Mouse (Mus musculus) hematopoietic stem cell, adult 5-6 weeks (primary cell): ENCODE measurements around the gene Mrpl33. TPM values are rescaled to one million over a fixed set of nuclear protein-coding genes. Genes with fewer than 3 reads are reported as not detected.
"Not testable (repeated sequence)": the region's sequence is repeated elsewhere in the genome, so short reads cannot be mapped to it uniquely, and the experiment has no call there.

ENCODE experiments used
- ATAC-seq, 2 experiments: fragments of 125-278 bp in 1 of 2; replicated peaks in 1 of 2; 2 replicates each; pipeline ENCODE4 v1.8.0; 2016 to 2017; ENCODE audit warnings: inconsistent platforms in 2 of 2, mild to moderate bottlenecking in 2 of 2, moderate number of reproducible peaks in 2 of 2, low read depth in 1 of 2, moderate TSS enrichment in 1 of 2; ENCODE audit not compliant: low FRiP score in 2 of 2, poor library complexity in 2 of 2, severe bottlenecking in 2 of 2, insufficient read depth in 1 of 2, low TSS enrichment in 1 of 2
- total RNA-seq: library from RNA; stranded (forward); fragments of 172-1452, 232-1000 nt; gene quantifications from 2 replicates; pipeline ENCODE4 v1.2.3, GENCODE M21; 2017

Gene Mrpl33
- total RNA-seq, 1 experiment from 2014 or later = 92.9 TPM

DNA sequence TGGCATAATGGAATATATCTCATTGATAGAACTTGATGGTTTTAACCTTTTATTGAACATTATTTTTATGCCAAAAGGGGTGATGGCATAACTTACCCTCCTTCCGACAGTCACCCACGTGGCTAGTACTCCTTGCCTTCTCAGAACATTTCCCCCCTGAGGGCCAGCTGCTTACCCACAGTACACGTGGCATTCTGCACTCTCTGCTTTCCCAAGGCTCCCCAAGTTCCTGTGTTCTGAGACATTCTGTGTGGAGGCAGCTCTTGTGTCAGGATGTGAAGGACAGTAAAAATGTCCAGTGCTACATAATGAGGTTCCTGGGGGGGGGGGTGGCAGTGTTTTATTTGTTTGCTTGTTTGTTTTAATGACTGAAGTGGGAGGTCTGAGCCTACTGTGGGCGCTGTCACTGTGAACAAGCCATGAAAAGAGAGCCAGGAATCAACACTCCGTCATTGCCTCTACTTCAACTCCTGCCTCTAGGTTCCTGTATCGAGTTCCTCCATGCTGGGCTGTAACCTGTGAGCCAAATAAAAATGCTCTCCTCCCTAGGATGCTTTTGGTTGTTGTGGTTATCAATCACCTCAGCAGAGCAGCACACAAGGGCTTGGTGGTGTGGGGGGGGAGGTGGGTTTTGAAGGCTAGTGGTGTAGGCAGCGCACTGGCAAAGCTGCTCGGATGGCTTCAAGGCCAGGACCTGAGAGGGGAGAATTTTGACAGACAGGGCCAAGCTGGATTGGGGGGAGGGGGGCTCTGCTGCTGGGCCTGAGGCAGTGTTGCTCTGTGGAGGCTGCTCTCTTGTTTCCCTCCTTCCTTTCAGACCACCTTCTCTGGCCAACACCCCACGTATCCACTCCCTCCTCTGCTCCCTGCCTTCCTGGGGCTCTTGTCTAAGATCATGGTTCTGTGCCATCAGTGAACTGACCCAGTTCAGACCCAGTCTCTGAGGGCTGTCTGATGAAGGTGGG is 31.1 kb downstream of the Mrpl33 start:
- ATAC-seq = no peak

DNA sequence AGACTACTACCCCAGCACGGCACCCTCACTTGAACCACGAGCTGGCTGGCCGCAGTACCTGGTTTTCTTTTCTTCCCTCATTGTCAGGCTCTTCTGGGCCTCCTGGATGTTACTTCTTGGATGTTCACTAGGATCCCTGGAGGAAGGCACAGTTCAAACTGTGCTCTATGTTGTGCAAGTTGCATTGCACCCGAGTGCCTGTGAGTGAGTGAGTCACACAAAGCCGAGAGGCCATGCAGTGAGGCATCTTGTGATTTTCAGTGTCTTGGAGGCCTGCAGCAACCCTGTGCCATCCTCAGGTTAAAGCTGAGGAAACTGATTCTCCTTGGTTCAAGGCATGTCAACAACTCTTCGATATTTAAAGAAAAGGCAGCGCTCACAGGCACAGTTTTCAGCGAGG is 31.8 kb downstream of the Mrpl33 start:
- ATAC-seq = no peak

GRCm38 (mm10) chr5:31630064-31630463 is 33.3 kb downstream of the Mrpl33 start:
- no peak for ATAC-seq

- ATAC-seq = not testable (repeated sequence)
Measured at GRCm38 (mm10) chr5:31631169-31631568, 34.4 kb downstream of the Mrpl33 start.

- no peak for ATAC-seq
Measured at GRCm38 (mm10) chr5:31634161-31634560, 37.4 kb downstream of the Mrpl33 start.

DNA sequence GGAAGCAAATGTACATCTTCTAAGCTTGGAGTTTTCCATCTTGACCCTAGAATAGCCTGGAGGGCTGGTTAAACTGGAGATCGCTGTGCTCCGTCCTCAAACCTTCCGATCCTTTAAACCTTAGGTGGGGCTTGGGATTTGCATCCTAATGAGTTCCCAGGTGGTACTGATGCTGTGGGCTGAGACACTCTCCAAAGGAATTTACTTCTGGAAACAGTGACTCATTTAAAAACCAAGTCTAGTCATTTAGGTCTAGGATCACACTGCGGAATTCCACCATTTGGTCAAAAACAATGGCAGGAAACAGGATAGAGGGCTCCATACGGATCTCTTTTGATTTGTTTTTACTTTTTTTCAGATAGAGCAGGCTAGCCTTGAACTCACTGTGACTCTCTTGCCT is 37.9 kb downstream of the Mrpl33 start:
- ATAC-seq = no peak

DNA sequence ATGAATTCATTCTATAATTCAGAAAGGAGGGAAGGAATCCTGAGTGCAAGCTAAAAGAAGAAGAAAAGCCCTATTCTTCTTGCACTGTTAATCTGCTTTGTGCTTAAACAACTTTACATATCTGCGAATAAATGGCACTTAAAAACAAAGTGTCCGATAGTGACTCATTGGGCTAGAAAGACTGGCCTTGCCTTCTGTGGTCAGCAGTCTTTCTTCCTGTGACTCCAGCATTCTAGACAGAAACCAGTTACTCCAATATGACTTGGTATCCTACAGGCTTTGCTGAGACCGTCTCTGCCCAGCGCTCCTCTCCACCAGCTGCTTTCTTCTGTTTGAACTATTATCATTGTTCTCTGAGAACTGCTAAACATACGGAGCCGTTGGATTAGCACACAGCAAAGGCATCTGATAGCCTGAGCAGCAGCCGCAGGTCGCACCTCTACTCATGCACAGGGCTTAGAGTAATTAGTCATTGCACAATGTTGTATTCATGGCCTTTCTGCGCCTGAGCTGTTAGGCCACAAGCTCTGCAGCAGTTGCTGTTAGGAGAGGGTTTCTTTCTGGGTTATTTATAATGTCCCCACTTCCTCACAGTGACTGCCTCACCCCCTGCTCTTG is 40.0 kb downstream of the Mrpl33 start:
- peak; percentile 25 to 38; a peak in 2 of 4 replicates for ATAC-seq

- ATAC-seq = 0 out of 4 replicates have a peak, but pooled peaks have one; percentile 7 to 15
Measured at GRCm38 (mm10) chr5:31640542-31640941, 43.8 kb downstream of the Mrpl33 start.

DNA sequence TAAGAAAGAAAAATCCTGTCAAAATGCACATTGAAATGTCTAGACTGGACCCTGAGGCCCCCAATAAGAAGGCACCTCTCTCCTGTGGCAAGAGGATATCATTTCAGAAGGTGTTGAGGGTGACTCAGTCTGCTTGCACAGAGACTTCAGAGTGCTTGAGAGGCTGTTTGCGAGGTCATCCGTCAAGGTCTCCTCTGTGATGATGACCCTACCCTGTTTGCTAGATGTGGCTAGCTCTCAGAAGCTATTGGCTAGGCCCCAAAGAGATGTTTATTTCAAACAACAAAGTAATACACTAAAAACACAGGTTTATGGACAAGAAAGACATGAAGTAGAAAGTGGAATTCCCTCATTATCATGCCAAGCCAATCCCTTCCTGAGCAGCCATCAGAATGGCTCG is 45.6 kb downstream of the Mrpl33 start:
- no peak for ATAC-seq

DNA sequence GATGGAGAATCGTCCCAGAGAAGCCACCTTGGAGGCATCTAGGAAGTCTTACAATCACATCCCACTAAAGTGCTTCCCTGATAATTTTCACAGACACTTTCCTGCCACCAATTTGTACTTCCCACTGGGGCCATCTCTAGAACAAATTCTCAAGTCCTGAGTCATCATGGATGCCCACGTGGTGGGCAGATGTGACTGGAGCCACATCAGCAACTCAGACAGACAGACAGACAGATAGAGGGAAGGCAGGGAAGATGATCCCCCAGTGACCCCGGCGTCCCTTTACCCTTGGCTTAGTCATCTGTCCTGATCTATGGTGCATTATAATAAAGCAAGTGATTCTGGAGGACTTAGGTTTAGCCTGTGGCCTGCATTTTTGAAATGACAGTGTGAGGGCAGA is 47.5 kb downstream of the Mrpl33 start:
- no peak for ATAC-seq

- ATAC-seq = no peak
Measured at GRCm38 (mm10) chr5:31644847-31645246, 48.1 kb downstream of the Mrpl33 start.

DNA sequence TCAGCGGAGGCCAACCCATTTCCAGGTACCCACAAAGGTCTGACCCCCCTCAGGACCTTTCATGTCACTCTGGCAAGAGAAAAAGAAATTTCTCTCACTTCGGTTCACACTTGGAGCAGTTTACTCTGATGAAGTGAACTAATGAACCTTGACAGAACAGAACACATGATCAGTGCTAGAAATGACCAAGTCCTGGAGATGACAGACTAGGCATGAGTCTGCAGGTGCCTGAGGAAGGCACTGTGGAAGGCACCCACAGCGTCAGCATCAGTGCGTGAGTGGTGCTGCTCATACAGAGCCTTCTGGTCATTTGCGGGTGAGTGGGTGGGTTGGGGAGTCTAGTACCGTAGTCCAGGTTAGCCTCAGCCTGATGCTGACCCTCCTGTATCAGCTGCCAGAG is 49.1 kb downstream of the Mrpl33 start:
- ATAC-seq = no peak

DNA sequence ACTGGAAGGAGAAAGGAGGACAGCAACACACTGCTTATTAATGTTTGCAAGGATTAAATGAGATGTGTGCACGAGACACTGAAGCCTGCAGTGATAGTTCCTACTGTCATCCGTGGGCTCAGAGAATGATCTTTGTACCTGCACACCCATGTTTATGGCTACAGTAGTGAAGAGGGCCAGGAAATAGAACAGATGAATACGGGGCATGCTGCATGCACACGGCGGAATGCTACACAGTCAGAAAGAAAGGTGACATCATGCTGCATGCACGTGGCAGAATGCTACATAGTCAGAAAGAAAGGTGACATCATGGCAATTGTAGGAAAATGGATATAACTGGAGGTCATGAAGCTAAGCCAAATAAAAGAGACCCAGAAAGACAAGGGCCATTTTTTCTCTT is 49.8 kb downstream of the Mrpl33 start:
- ATAC-seq = no peak

- ATAC-seq = no peak
Measured at GRCm38 (mm10) chr5:31647327-31647726, 50.6 kb downstream of the Mrpl33 start.

GRCm38 (mm10) chr5:31650518-31651288 is 54.0 kb downstream of the Mrpl33 start:
- no peak; a peak in 1 of 4 replicates for ATAC-seq

- ATAC-seq = no peak
Measured at GRCm38 (mm10) chr5:31655688-31656190, 59.0 kb downstream of the Mrpl33 start.

GRCm38 (mm10) chr5:31666176-31666575 is 69.4 kb downstream of the Mrpl33 start:
- no peak for ATAC-seq
